Mouse (Mus musculus) brain, adult 2 months (tissue): ENCODE data around the gene Pecam1.
"Not testable (repeated sequence)": the region's sequence is repeated elsewhere in the genome, so short reads cannot be mapped to it uniquely, and the experiment has no call there.

Experiments used
- DNase-seq: peaks from one replicate; pipeline ENCODE4 v3.0.0; 2011; ENCODE audit warnings: low read depth, low spot score

Pecam1 gene

DNA sequence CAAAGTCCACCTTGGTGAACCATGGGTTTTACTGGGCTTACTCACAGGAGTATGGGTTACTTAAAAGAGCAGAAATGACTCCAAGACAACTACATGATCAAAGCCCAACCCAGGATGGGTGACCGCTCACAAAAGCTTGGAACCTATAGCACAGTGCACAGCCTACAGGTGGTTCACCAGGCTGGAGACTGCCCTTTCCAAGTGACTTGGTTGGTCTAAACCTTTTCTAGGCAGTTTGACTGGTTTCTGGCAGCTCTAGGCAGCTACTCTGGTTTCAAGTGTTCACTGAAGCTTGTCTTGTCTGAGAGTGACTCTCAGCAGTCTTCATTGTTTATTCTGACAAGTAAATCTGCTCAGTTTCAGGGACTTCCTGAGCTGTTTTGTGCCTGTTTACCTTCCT is 20.8 kb downstream of the Pecam1 start:
- DNase-seq = no peak

DNA sequence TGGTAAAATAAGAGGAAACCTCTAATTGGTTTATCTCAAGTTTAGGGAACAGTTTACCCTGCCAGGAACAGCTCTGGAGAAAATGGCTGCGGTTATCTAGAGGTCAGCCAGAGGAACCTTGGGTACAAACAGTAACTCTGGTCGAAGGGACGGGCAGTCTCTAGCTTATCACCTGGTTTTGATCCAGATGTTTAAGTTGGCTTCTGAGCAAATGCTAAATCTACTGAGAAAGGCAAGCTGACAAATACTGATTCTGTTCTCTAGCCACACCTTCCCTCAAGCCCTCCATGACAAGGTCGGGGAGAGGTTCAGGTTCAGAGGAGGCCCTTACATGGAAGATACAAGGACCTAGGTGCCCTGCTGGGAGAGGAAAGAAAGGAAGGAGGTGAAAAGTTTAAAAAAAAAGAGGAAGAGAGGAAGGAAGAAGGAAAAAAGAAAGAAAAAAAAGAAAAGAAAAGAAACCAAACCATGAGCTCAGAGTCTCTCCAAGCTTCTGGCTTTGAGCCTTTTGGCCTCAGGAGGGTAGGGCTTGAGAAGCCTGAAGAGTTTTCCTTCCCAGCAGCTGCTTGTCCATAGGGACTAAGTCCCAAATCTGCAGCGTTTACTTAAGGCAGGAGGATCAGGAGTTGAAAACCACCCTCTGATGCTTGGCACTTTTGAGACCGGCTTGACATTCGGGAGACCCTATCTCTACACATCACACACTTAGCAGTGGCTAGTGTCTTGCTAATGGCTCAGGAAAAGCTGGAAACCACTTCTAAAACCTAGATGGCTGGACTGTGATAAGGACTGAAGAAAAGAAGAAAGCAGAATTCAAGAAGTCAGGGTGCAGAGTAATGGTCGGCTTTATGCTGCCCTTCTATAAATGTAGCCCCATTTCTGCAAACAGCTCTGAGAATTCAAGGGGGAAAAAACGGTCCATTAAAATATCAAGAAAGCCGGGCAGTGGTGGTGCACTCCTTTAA is 21.7 kb downstream of the Pecam1 start:
- DNase-seq = no peak

DNA sequence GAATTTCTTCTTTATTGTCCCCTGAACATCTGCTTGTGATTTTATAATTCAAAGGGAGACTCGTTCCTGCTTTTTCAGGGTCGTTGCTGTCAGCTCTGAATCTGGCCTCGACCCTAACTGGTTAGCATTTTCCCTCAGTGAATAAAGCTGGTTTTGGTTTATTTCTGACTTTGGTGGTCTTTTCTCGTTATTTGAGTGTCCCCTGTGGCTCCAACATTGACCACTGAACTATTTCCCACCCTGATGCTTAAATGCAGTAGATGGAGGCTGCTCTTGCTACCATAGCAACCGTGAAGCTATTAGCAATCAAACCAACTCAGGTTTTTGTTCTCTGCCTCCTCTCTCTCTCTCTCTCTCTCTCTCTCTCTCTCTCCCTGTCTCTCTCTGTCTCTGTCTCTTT is 22.5 kb downstream of the Pecam1 start:
- DNase-seq = no peak

DNA sequence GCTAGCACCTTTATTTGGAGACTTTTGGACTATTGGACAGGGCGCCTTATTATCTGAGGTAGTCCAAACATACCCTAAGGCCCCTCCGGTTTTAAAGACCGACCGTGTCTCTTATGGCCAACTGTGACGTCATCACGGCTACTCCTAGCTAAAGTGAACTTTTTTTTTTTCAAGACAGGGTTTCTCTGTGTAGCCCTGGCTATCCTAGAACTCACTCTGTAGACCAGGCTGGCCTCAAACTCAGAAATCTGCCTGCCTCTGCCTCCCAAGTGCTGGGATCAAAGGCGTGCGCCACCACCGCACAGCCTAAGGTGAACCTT is 25.6 kb downstream of the Pecam1 start:
- not testable (repeated sequence) for DNase-seq

DNA sequence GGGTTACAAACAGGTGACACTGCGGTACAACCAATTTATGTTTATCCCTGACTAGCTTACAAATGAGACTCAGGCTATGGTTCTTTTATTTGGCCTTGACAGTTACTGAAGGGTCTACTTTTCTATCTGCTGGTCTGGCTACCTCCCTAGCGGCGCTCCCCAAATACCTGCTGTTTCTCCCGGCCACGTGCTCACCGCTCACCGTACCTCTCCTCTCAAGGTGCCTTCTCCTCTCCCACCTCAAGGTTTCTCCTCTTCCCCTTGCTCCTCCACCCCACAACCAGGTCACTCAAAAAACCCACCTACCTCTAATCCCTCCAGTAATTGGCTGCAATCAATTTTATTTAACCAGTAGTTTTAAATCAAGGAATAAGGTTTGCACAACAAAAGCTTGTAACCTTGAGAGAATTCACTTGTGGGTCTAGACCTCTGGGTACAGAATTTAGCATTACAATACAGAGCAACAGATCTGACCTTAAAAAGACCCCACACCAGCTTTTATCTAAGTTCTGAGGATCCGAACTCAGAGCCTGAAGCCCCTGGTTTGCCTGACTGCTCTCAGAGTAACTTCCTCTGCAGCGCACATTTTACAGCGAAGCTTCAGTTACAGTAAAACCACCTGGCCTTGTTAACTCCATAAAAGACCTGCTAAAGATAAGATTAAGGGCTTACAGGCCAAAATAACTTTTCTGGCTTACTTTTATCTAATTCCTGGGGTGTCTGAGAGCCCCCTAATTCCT is 26.1 kb downstream of the Pecam1 start:
- no peak for DNase-seq

- peak; percentile 20 for DNase-seq
Measured at GRCm38 (mm10) chr11:106723611-106724125, 26.8 kb downstream of the Pecam1 start.

DNA sequence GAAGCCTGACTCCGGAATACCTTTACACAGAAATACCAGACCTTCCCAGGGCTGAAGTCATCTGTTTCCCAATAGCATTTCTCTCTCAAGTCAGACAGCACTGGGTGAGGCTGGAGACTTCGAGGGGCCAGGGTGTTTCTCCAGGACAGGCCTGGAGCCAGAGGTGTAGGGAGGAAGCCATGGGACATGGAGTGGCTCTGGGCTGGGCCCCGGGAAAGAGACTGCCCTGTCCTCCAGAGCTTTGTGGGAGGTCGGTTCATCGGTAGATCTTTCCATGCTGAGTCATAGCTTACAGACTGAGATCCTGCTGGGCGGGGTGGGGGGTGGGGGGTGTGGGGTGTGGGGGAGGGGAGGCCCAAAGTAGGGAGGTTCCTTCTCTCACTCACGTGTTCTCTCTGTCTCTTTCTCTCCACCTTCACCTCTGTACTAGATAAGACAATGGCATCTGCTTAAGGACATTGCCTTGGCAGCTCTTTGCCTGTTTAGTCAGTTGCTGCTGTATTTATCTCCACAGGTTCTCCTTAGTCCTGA is 27.5 kb downstream of the Pecam1 start:
- no peak for DNase-seq

DNA sequence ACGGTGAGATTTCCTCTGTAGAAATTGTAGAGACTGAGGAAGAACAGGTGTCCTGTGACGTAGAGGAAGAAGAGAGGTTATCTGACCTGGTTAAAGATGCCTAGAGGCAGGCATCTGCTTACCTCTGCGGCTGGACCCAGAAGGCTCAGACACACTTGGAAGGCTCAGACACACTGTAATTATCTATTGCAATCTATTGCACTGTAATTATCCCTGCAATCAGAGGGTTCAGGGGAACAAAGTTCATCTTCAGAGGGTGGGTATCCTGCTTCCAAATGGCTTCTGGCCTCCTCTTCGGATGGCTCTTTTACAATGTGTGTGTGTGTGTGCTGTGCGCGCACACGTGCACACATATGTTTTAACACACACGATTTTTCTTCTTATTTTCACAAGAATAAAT is 30.0 kb downstream of the Pecam1 start:
- DNase-seq = no peak

DNA sequence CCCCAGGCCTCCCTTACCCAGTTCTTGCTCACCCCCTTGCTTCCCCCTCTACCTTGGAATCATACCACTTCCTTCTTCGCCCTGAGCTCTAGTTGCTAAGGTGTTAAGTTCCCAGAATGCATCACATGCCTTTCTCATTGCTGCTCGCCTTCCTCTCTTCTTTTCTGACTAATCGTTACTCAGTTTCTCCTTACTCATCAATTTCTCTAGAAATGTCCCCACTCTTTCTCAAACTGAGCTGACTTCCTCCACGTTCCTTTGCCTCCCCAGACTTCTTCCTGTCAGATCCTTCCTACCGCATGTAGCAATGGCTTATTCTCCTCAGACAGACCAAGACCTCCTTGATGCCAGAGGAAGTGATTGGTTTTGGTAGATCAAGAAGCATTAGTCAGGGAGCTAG is 33.9 kb downstream of the Pecam1 start:
- no peak for DNase-seq

GRCm38 (mm10) chr11:106715066-106715465 is 35.4 kb downstream of the Pecam1 start:
- no peak for DNase-seq

DNA sequence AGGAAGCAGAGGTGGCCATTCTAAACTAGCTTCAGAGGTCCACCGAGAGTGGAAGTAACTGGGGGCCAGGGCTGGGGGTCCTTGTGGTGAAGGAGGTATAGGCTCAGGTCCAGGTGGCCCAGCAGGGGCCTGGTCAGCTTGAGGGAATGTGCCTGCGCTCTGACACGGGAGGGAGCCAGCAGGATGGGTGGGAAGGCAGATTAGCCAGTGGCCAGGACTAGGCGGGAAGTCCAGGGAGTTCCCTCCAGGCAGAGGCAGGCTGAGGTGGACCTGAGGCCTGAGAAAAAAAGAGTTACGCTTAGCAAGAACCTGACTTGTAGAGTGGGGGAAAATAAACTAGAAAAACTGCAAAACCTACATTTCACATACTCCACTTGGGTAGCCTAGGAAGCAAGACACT is 39.6 kb downstream of the Pecam1 start:
- no peak for DNase-seq

DNA sequence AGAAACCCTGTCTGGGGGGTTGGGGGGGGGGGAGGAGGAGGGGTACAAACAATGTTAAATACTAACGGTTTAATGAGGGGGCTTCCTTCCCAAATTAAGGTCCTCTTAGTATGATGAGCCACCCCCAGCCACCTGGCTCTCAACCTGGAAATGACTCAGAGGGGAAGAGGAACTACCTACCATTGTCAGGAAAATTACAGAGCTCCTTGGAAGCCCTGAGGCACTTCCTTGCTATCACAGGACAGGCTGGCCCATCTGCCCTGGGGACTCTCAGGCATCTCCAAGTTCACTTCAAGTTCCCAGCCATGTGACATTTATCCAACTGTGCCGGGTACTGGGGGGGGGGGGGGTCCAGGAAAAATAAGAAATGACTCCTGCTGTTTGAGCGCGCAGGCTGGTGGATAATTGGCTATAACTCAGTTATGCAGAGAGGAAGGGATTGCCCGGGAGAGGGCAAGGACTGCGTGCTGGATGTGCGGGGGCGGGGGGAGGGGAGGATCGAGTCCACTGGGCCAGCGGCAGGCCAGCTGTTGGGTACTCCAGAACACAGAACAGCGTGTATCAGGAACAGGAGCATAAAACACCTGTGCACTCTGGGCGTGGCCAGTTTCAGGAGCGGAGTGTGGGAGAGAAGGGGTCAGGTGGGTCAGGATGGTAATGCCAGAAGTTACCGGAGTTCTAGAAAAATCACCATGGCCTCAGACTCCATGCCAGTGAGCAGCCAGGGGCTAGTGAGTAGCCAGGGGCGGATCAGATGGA is 41.0 kb downstream of the Pecam1 start:
- no peak for DNase-seq

DNA sequence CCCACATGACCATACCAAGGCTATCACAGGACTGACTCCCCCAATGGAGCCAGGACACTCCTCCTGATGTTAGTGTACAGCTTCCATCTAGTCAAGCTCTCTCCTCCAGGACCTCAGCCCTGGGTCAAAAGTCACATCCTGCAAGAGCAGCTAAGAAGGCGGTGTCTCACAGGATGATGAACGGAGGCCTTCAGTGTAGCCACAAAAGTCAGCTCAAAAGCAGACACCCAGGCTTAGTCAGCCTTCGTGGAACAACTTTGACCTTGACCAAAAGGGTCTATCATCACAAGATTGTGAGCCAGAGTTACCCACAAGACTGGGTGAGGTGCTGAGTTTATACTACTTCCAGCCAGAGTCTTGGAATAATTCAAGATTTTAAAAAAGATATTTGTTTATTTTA is 42.6 kb downstream of the Pecam1 start:
- DNase-seq = no peak

GRCm38 (mm10) chr11:106707085-106707484 is 43.3 kb downstream of the Pecam1 start:
- no peak for DNase-seq

DNA sequence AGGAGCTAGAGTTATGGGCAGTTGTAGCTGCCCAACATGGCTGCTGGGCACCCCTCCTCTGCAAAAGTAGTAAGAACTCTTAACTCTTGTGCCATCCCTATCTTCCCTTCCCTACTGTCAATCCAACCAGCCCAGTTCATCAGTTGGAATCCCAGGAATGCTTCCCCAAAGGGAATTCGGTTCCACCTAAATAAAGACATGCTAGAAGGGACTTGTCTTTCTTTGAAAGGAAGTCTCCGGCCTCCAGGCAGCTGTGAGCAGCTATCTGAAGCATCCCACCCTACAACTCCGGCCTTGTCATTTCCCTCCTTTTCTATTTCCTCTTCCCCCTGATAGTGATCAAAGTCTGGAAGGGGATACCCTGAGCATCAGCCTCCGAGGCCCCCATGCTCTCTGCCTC is 44.2 kb downstream of the Pecam1 start:
- no peak for DNase-seq

DNA sequence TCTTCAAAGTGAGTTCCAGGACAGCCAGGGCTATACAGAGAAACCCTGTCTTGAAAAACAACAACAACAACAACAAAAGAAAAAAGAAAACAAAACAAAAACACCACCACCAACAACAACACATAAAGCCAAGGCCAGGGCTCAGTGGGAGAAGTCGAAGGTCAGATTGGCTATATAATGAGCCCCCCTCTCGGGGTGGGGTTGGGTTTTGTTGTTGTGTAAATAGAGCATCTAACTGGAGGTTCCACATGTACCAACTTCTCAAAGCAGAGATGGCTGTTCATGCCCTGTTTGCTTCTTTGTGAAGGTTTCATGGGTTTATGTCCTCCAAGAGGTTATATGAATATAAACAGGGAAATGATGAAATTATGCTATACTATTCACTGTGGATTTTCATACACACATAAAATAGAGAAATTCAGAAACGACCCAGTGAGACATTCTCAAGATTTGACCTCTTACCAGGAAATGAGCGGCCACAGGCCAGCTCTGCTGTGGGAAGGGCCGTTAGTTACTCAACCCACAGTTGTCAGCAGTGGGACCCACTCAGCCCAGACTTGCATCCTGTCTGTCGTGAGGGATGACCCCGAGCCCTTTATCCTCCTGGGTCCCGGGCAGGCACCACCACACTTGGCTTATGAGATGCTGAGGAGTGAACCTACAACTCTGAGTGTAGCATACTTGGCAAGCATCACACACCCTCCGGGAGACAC is 45.9 kb downstream of the Pecam1 start:
- DNase-seq = no peak

DNA sequence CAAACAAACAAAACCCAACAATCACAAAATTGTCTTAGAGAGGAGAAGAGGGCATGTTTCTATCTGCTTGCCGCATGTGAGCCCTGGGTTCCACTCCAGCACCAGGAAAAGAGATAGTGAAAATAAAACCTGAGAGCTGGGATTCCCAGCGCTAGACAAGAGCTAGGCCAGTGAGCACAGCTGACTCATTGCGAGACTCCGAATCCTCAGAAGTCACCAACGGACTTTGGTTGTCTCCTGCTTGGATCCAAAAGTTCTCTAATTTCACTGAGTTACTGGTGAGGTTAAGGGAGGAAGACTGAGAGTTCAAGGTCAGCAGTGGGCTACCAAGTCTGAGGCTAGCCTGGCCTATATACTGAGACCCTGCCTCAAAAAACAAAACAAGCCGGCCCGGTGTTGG is 46.5 kb downstream of the Pecam1 start:
- no peak for DNase-seq

GRCm38 (mm10) chr11:106702584-106702983 is 47.8 kb downstream of the Pecam1 start:
- DNase-seq = no peak

- DNase-seq = no peak
Measured at GRCm38 (mm10) chr11:106701589-106701988, 48.8 kb downstream of the Pecam1 start.

- no peak for DNase-seq
Measured at GRCm38 (mm10) chr11:106699083-106699482, 51.3 kb downstream of the Pecam1 start.

DNA sequence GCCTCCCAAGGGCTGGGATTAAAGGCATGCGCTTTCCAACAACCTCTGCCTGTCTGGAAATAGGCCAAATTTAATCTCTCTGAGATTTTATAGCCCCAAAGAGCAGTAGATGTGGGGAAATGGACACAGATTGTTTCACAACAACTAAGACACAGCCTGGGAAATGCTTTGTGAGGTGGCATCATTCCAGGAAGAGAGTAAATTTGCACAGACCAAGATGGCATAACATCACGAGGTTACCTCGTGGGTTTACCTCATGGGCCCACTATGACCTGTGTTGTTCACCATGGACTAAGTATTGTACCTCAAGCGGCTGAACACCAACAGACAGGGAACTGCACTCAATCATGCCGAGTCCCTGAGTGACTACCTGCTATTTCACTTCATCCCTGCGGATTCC is 52.1 kb downstream of the Pecam1 start:
- no peak for DNase-seq
